Mouse (Mus musculus) ES-Bruce4 (cell line): ENCODE measurements around the gene Cyth4.

Experiments
- CTCF ChIP-seq: IDR thresholded peaks from one replicate; pipeline ENCODE4 v1.8.1; 2011; ENCODE audit warnings: low read depth, low read length
- EP300 ChIP-seq: IDR thresholded peaks from 2 replicates; pipeline ENCODE4 v1.6.1; 2011; ENCODE audit warnings: low read depth, low read length; ENCODE audit not compliant: insufficient read depth
- POLR2A ChIP-seq: IDR thresholded peaks from one replicate; pipeline ENCODE4 v1.8.1; 2011; ENCODE audit warnings: low read length; ENCODE audit not compliant: insufficient read depth

GRCm38 (mm10) chr15:78669221-78669871 lies 72.5 kb downstream of the Cyth4 start:
- TF ChIP-seq POLR2A (no peak), EP300 (no peak), CTCF (no peak)
